Mouse (Mus musculus) stomach, embryonic 16.5 days (tissue): ENCODE results near the gene Tspan4. TPM values are rescaled to one million over a fixed set of nuclear protein-coding genes. Genes with fewer than 3 reads are reported as not detected.

ENCODE experiments used
- ATAC-seq: fragments of 200-750 bp; cut with Nextera tagmentation; 2 replicates; pipeline ENCODE4 v1.8.0; 2017; ENCODE audit warnings: moderate number of reproducible peaks, moderate TSS enrichment; ENCODE audit not compliant: insufficient read depth, low FRiP score
- H3K27ac ChIP-seq: fragments of 300-500 bp; sonication (generic); 2 replicates; pipeline ENCODE4 v1.5.1; 2014; ENCODE audit warnings: low read length
- H3K27me3 ChIP-seq: fragments of 300-500 bp; sonication (generic); 2 replicates; pipeline ENCODE4 v1.6.1; 2014; ENCODE audit warnings: low read length, control low read depth, mixed read lengths; ENCODE audit not compliant: control insufficient read depth, insufficient read depth
- H3K36me3 ChIP-seq: fragments of 300-500 bp; sonication (generic); 2 replicates; pipeline ENCODE4 v1.6.1; 2014; ENCODE audit warnings: low read length; ENCODE audit not compliant: control insufficient read depth, insufficient read depth
- H3K4me1 ChIP-seq: fragments of 300-500 bp; sonication (generic); 2 replicates; pipeline ENCODE4 v1.6.1; 2014; ENCODE audit warnings: low read length, control low read depth, mixed read lengths; ENCODE audit not compliant: control insufficient read depth, insufficient read depth
- H3K4me2 ChIP-seq: fragments of 300-500 bp; sonication (generic); 2 replicates; pipeline ENCODE4 v1.6.1; 2014; ENCODE audit warnings: low read depth, low read length, mixed read lengths
- H3K4me3 ChIP-seq: fragments of 300-500 bp; sonication (generic); replicated peaks from 2 replicates; pipeline ENCODE4 v1.5.1; 2014; ENCODE audit warnings: mild to moderate bottlenecking, low read length
- H3K9ac ChIP-seq: fragments of 300-500 bp; sonication (generic); 2 replicates; pipeline ENCODE4 v1.6.1; 2014; ENCODE audit warnings: low read length
- H3K9me3 ChIP-seq: fragments of 300-500 bp; sonication (generic); replicated peaks from 2 replicates; pipeline ENCODE4 v1.6.1; 2016; ENCODE audit warnings: low read length, control low read depth; ENCODE audit not compliant: control insufficient read depth
- WGBS: fragments of 180-500 bp; shearing (Covaris S2); extraction: QIAGEN DNeasy Blood & Tissue Kit; methylation state at CpG from one replicate; pipeline ENCODE4 v1.1.7; 2014; 5-methylcytosine and 5-hydroxymethylcytosine counted together
- polyA plus RNA-seq: library from polyadenylated mRNA; unstranded; fragments of >200 nt; fragmentation: Nextera tagmentation; extraction: Ambion mirVana; gene quantifications from 2 replicates; pipeline ENCODE4 v1.2.1, GENCODE M21; 2015

Gene Tspan4
- polyA plus RNA-seq, 1 experiment from 2014 or later = 69.6 TPM

- peaks cover 20% of the 10 kb centered on the region; the same call in 1 of the 2 replicates for H3K36me3 ChIP-seq
- peak; percentile 90 for ATAC-seq
These were observed 27.7 kb upstream of the Tspan4 start, which contains the start of gene Rplp2 for GRCm38 (mm10) chr7:141447110-141447991. Gene Rplp2, plus strand, starts transcription at chr7:141447370.

GRCm38 (mm10) chr7:141451928-141452327 is 23.1 kb upstream of the Tspan4 start:
- H3K27me3 ChIP-seq = no peaks in the 10 kb centered on the region
- H3K4me3 ChIP-seq = no peak overlapping the region

More at GRCm38 (mm10) chr7:141447110-141447991, 27.7 kb upstream of the Tspan4 start, which contains the start of gene Rplp2:
- Histone ChIP-seq H3K4me2 (peak within 1 kb of the TSS; percentile 89), H3K27ac (peak within 1 kb of the TSS; percentile 92), H3K4me1 (peaks cover 21% of the 10 kb centered on the region), H3K9ac (peak within 1 kb of the TSS; percentile 94), H3K4me3 (peak within 1 kb of the TSS; percentile 91), H3K9me3 (no peaks in the 10 kb centered on the region), H3K27me3 (no peaks in the 10 kb centered on the region)
- under 1% methylated on average over 63 of the region's 63 CpGs for WGBS

GRCm38 (mm10) chr7:141453636-141454035 is 21.4 kb upstream of the Tspan4 start:
- no peak for ATAC-seq
- Histone ChIP-seq H3K9me3 (no peaks in the 10 kb centered on the region), H3K27ac (no peak overlapping the region), H3K4me1 (peaks cover 2% of the 10 kb centered on the region), H3K9ac (no peak overlapping the region), H3K27me3 (no peaks in the 10 kb centered on the region), H3K4me2 (no peak overlapping the region), H3K36me3 (peaks cover 18% of the 10 kb centered on the region; the same call in 1 of the 2 replicates), H3K4me3 (no peak overlapping the region)
- 74% methylated on average over 2 of the region's 2 CpGs for WGBS

More at GRCm38 (mm10) chr7:141451928-141452327, 23.1 kb upstream of the Tspan4 start:
- H3K27ac ChIP-seq = no peak overlapping the region
- H3K4me1 ChIP-seq = peaks cover 7% of the 10 kb centered on the region
- no peak overlapping the region for H3K4me2 ChIP-seq
- no peak overlapping the region for H3K9ac ChIP-seq
- no peak for ATAC-seq
- H3K36me3 ChIP-seq = peaks cover 20% of the 10 kb centered on the region; the same call in 1 of the 2 replicates
- H3K9me3 ChIP-seq = no peaks in the 10 kb centered on the region

GRCm38 (mm10) chr7:141454967-141455551 is 20.0 kb upstream of the Tspan4 start, which contains the start of gene Pnpla2:
Gene Pnpla2, plus strand, starts transcription at chr7:141455198.
- peak within 1 kb of the TSS; percentile 70 for H3K4me3 ChIP-seq
- H3K27me3 ChIP-seq = no peaks in the 10 kb centered on the region
- under 1% methylated on average over 45 of the region's 45 CpGs for WGBS
- ATAC-seq = peak; percentile 89
- H3K9ac ChIP-seq = peak within 1 kb of the TSS; percentile 81
- H3K9me3 ChIP-seq = no peaks in the 10 kb centered on the region
- peak within 1 kb of the TSS; percentile 89 for H3K4me2 ChIP-seq
- peak within 1 kb of the TSS; percentile 76 for H3K27ac ChIP-seq
- H3K36me3 ChIP-seq = peaks cover 17% of the 10 kb centered on the region; the same call in 1 of the 2 replicates
- peaks cover 4% of the 10 kb centered on the region; the same call in 1 of the 2 replicates for H3K4me1 ChIP-seq

- Histone ChIP-seq H3K4me3 (peak overlapping the region; percentile 70), H3K4me2 (peak overlapping the region; percentile 89), H3K4me1 (peaks cover 11% of the 10 kb centered on the region), H3K9me3 (no peaks in the 10 kb centered on the region), H3K9ac (peak overlapping the region; percentile 81), H3K27me3 (peaks cover 2% of the 10 kb centered on the region; the same call in 1 of the 2 replicates), H3K27ac (peak overlapping the region; percentile 76), H3K36me3 (peaks cover 15% of the 10 kb centered on the region; the same call in 1 of the 2 replicates)
- WGBS = 2% methylated on average over 23 of the region's 23 CpGs
- ATAC-seq = peak; percentile 25
These were observed 19.3 kb upstream of the Tspan4 start for GRCm38 (mm10) chr7:141455610-141456314.

- Histone ChIP-seq H3K9ac (no peak overlapping the region), H3K4me1 (peaks cover 21% of the 10 kb centered on the region), H3K9me3 (no peaks in the 10 kb centered on the region), H3K4me3 (no peak overlapping the region), H3K36me3 (peaks cover 6% of the 10 kb centered on the region; the same call in 1 of the 2 replicates), H3K27me3 (peaks cover 7% of the 10 kb centered on the region), H3K4me2 (peak overlapping the region; percentile 89), H3K27ac (no peak overlapping the region)
- ATAC-seq = no peak
- WGBS = 84% methylated on average over 6 of the region's 6 CpGs
These were observed 18.3 kb upstream of the Tspan4 start for GRCm38 (mm10) chr7:141456739-141457138.

GRCm38 (mm10) chr7:141457236-141457635 is 17.8 kb upstream of the Tspan4 start:
- Histone ChIP-seq H3K27ac (no peak overlapping the region), H3K9me3 (no peaks in the 10 kb centered on the region), H3K36me3 (peaks cover 1% of the 10 kb centered on the region; the same call in 1 of the 2 replicates), H3K9ac (no peak overlapping the region), H3K4me2 (no peak overlapping the region), H3K27me3 (peaks cover 9% of the 10 kb centered on the region), H3K4me3 (no peak overlapping the region), H3K4me1 (peaks cover 24% of the 10 kb centered on the region)
- no peak for ATAC-seq
- 92% methylated on average over 14 of the region's 14 CpGs for WGBS

GRCm38 (mm10) chr7:141457986-141458660 is 16.9 kb upstream of the Tspan4 start:
- Histone ChIP-seq H3K27me3 (peaks cover 12% of the 10 kb centered on the region), H3K36me3 (no peaks in the 10 kb centered on the region), H3K27ac (no peak overlapping the region), H3K9me3 (no peaks in the 10 kb centered on the region), H3K4me1 (peaks cover 24% of the 10 kb centered on the region), H3K4me3 (no peak overlapping the region), H3K9ac (no peak overlapping the region), H3K4me2 (no peak overlapping the region)
- ATAC-seq = no peak
- 74% methylated on average over 15 of the region's 15 CpGs for WGBS
